Mouse (Mus musculus) adrenal gland, postnatal 25 days (tissue): ENCODE data around the gene Sigmar1. TPM values are rescaled to one million over a fixed set of nuclear protein-coding genes. Genes with fewer than 3 reads are reported as not detected.

Experiments used
- DNase-seq: peaks from one replicate; pipeline ENCODE4 v3.0.0; 2021; ENCODE audit warnings: mixed read lengths
- total RNA-seq: library from RNA; stranded (reverse); gene quantifications from 2 replicates; pipeline ENCODE4 v1.2.3, GENCODE M21; 2021

Gene Sigmar1
- total RNA-seq, 1 experiment from 2014 or later: 84.5 TPM

DNA sequence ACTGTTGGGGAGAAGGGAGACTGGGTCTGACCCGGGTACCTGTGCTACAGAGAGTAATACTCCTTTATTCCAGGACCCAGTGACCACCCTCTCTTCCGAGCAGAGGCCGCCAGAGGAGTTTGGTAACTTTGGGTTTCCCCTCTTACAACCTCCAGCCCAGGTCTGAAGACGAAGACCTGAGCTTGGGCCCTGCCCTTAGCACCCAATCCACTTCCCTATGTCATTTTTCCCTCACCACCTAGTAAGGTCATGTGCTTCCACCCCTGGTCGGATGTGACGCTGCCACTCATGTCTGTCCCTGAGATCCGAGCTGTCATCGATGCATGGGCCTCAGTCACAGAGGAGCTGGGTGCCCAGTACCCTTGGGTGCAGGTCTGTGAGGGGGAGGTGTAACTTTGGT, 483 bp upstream of the Sigmar1 start:
- DNase-seq: no peak

DNA sequence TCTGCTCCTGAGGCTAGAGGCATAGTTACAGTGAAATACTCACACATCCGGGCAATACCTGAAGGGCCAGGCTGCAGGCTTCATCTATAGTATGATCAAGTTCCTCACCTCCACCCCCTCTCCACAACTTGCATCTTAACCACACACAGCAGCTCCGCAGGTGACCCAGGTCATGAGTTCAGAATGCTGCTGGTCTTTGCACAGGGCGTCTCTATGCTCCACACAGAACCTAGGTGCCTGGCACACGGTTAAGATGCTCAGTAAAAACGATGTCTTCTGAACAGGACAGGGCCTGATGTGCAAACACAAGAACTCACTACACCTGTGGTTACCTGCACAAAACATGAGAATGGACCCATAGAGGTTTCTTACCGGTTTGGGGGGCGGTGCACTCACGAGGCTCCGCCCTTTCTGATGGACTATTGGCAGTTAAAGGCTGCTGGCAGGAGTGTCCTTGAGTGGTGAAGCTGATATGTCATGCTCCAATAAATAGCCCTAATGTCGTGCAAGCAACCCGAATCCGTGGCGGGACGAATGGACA, 1.1 kb downstream of the Sigmar1 start, which contains the start of gene Galt:
Galt (plus strand) TSS at position 432 of the 541 bp plus-strand sequence.
- no peak for DNase-seq

DNA sequence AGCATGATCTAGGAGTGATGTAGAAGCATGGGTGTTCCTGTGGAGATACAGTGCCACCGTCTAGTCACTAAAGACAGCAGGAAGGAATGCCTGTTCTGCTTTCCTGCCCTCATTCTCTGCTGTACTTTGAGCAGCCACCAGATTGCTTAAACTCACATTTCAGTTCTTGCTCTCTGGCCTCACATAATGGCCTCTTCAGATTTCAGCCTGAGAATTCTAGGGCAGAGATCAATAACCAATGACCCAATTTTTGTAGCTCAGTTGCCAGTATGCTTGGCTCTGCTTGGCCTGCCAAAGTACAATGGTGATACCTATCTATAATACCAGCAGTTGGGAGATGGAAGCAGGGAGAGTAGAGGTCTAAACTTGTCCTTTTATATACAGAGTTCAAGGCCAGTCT, 10.9 kb downstream of the Sigmar1 start:
- no peak for DNase-seq

DNA sequence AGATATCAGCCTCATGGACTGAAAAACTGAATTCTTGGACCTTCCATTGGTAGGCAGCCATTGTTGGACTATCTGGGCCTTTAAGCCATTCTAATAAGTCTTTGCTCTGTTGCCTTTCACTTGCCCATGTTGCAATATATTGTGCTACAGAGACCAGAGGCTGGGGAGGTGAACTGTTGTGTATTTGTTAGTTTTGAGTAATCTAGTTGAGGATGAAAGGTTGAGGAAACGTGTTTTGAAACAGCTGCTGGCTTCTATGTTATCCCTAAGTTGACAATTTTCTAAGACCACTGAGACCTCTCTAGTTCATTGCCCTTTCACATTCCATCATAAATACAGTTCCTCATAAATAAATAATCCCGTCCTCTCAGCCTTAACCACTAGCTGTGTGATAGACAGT, 11.8 kb downstream of the Sigmar1 start:
- DNase-seq: no peak

DNA sequence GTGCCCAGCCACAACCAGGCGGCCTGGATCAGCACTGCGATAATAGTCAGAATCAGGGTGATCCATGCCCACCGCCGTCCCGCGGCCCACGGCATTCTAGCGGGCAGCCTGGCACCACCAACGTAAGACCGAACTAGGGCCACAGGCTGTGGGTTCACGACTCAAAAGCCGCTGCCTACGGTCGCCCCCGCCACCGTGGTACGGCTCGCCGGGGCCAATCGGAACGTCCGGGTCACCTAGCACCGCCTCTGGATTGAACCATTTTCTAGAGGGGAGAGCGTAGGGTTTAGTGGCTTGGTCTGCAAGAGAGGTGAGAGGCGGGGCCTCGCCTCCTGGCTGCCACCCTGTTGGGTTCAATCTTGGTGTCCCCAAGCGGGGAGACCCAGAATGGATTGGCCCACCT, 14.8 kb downstream of the Sigmar1 start:
- peak; percentile 92 for DNase-seq

DNA sequence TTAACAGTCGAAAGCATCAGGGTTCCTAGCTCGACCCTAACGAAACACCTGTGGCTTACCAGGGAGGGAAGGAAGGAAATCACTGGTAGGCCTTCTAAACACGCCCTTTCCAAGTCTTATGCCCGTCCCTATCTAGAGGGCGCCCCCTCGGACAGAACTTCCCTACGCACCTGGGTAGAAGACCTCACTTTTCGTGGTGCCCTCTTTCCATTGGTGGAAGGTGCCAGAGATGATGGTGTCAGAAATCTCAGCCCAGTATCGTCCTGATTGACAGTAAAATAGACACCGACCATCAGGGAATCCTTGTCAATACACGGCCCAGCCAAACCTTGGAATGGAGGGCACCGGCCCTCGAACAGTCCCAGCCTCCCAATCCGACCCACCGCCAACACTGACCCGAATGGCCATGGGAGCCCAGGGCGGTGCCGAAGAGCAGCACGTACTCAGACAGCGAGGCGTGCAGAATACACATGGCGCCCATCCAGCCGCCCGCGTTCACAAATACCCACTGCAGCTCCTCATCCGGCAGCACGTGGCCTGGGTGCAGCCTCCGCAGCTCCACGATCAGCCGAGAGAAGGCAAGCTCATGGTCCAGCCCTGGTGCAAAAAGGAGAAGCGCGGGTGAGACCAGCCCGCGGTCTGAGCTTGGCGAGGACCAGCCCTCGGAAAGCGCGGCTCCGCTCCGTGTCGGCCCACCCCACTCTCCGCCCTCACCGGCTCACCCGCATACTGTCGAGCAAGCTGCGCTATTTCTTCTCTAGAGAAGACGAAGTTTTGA, 15.4 kb downstream of the Sigmar1 start:
- DNase-seq: peak; percentile 68

DNA sequence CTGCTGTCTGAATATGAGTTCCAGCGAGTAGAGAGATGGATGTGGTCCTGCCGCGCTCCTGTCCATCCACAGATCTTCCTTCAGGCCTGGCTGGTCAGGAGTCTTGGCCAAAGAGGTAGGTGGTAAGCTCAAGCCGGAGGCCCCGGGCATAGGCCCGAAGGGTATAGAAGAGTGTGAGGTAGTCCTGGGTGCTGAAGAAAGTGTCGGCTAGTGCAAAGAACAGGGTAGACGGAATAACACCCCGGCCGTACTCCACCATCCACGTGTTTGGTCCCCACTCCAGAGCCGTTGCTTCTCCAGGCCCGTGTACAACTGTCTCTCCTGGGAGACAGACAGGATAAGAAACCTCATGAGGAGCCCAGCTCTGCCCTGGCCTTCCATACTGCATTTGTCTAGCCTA, 16.7 kb downstream of the Sigmar1 start:
- no peak for DNase-seq

DNA sequence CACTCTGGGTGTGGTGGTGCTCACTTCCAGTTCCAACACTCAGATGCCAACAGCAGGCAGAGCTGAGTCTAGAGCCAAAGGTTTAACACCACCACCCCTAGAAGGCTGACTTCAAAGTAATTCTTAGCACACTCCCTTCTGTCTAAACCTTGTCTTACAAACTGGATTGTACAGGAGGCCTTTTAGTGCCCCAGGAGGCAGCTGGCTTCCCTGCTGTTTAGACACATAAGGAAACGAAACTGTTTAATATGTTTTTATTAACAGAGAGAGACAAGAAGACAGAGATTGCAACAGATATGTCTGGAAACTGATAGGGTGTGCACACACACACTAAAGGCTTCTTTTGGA, 17.7 kb downstream of the Sigmar1 start:
- no peak for DNase-seq

DNA sequence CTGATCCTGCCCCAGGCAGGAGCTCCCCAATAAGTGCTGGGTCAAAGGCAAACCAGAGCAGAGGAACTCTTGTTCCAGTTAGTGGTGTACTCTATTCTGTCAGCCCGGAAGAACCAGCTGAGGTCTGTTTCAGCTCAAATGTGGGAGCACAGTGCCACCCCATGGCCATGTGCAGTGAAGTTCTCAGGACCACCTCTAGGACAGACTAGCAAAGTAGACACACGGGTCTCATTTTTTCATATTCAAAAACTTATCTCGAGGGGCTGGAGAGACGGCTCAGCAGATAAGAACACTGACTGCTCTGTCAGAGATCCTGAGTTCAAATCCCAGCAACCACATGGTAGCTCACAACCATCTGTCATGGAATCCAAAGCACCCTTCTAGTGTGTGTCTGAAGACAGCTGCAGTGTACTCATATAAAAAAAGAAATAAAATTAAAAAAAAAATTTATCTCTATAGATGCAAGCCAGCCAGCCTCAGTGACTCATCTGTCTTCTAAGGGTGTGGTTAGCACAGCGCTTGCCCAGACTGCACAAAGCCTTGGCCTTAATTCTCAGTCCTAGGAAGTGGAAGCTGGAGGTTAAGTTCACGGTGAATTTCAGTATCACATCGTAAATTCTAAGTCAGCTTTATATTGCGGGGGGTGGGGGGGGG, 18.2 kb downstream of the Sigmar1 start:
- peak; percentile 62 for DNase-seq

DNA sequence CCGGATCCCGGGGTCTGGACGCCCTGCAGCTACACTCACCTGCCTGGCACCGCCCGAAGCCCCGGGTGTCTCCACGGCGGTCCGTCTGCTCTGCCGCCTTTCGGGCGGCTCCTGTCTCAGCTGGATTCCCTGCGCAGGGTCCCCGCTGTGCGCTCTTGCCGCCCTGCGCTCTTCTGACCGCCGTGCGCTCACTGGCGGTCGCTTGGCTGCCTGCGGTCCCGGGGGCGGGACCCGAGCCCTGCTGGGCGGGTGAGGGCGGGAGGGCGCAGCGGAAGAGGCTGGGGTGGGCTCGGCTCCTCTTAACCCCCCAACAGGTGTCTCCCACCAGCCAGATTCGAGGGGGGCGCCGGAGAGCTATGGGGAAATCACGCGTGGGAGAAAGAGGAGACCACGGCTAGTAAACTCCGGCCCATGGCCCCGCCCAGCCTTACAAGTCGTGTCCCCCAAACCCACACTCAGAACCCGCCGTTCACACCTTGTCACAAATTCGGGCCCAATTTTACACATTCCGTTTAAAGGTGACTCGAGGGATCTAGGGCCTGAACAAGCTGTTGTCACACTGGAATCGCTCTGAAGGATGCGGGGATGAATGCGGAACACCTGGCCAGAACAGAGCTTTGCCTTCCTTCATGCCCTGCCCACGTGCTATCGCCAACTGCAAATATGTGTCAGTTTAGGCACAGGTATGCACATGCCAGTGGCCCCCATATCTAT, 24.7 kb downstream of the Sigmar1 start, which contains the start of gene Arid3c:
Arid3c (minus strand) TSS at position 91 of the 714 bp plus-strand sequence.
- DNase-seq: peak; percentile 18

DNA sequence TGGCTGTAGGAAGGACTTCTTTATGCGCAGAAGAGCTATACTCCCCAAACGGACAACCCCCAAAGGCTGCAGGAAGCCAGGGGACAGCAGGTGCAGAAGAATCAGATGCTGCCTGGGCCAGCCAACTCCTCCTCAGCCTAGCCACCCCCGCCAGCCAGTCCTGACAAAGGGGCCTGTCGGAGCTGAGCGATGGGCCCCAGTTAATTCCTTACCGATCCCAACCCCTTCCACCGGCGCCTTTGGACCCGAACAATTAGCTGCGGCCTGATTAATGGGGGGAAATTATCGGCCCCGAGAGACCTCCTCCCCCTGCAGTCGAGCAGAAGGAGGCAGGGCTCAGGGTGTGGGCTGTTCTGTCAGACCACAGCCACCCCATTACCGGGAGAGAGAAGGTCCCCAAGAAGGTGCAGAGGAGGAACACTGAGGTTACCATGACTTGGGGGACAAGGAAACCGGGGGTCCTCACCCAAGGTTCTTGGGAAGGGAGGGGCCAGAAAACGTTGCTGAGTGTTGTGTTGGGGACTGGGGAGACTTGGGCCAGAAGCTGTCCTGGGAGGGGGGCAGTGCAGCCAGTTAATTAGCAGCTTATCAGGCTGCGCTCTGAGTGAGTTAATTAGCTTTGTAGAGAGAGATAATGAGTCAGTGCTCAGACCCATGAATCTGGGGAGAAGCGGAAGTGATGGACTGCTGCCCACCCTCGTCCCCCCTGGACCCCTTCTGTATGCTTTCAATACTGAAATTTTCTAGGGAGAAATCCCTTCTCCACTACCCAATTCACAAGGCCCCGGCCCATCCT, 28.9 kb downstream of the Sigmar1 start:
- DNase-seq: no peak

DNA sequence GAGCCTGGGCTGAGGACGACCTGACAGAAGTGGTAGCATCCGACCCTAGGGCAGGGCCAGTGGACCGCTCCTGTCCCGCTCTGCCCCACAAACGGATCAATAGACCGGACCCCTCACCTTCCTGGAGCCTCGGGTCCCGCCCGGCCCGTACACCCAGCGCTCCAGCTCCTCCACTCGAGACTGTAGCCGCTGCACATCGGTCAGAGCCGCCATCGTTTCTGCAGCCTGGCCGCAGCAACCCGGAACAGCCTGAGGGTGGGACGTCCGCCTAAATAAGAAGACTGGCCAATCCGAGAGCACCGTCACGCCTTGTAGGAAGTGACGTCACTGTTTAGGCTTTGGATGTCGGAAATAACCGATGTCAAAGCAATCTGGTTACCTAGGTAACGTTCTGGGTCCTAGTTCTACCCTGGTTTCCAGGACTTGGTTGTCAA, 33.0 kb downstream of the Sigmar1 start, which contains the start of gene Dctn3:
Dctn3 (minus strand) TSS at position 253 of the 434 bp plus-strand sequence.
- peak; percentile 81 for DNase-seq

DNA sequence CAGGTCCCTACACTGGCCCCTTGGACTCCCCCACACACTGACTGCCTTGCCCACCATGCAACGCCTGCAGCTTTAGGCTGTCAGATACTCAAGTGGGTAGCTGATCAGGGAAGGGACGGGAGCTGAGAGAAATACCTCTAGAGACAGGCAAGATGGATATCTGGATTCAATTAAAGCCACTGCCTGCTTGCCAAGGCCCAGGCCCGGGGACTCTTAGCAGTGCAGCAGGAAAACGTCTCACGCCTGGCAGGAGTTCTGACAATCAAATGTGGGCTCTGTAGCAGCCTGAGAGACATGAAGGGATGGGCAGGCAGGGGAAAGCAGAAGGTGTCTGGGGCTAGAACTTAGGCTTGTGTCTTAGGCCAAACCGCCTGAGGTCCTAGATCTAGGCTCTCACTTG, 39.1 kb downstream of the Sigmar1 start:
- DNase-seq: no peak

DNA sequence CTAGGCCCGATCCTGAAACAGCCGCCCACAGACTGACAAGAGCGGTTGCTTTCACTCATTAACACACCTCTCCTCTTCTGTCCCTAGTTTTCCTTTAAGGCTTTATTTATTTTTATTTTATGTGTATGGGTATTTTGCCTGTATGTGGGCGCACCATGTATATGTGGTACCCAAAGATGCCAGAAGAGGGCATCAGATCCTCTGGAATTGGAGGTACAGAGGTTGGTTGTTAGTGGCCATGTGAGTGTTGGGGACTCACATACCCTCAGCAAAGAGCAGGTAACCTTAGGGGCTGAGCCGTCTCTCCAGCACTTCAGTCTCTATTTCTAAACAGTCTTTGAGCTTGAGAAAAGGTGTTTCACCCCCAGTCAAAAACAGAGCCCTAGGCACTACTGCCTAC, 40.4 kb downstream of the Sigmar1 start:
- DNase-seq: no peak

DNA sequence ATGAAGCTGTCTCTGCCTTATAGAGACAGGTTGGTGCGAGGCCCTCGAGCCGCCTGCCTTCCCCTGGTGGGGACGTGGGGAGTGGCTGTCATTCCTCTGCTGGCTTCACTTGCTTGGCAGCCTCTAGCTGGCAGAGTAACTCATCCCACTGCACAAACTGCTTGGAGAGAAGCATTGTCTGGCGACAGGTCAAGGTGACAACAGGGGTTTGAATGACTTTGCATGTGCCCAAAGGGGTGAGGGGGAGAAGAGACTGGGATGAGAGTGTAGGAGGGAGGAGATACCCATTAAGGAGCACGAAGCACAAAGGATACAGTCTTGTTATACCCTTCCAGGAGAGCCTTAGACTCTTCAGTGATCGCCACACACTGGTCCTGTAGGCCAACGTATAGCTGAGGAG, 40.9 kb downstream of the Sigmar1 start:
- no peak for DNase-seq

DNA sequence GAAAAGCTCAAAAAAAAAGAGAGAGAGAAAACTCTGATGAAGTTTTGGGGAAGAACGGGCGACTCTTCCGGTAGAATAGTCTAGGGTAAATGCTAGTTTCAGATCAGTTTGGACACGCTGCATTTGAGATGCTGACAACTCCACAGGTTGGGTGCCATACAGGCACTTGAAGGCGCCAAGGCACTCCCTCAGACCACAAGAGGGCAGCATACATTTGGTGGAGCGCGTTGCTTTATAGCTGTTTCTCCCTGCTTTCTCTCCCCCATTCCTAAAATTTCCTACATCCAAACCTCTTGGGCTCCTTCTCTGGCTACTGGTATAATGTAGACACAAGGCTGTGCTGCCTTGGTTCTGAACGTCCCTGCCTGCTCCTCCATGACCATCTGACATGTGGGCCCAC, 41.7 kb downstream of the Sigmar1 start:
- DNase-seq: peak; percentile 51

DNA sequence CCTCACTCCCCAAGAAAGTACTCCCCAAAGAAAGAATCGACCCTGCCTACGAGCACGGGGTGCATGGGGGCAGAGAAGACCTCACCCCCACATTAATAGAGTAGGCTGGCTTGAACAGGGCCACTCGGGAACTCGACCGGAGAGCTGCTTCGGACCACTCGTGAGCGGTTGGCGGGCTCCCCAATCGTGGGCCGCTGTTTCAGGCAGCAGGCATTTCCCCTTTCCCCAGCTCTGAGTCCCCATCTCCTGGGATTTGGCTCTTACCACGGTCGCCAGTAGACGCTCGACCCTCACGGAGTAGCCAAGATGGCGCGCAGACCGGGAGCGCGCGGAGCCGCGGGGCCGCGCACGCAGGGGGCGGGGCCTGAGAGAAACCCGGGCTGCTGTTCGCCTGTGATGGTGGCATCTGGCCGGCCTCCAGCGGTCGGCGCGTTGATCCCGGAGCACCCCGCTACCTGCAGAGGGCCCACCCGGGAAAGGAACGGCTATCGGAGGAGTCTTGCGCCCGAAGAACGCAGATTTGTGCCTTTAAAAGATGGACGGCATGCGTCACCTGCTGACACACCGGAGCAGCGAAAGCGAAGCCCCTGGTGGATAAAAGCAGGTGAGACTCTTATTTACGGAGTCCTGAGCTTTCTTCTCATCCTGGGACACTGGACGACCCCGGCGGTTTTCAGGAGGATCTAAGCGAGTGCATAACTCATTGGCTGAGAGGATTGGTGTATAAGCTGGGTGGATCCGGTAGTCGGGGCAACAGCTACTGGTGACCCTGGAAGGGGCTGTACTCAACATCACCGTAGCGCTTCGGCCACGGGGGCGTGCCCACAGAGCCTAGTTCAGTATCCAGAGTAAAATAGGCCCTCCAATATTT, 42.5 kb downstream of the Sigmar1 start, which contains the start of gene Rpp25l:
Rpp25l (minus strand) TSS at position 338 of the 871 bp plus-strand sequence.
- DNase-seq: peak; percentile 87

DNA sequence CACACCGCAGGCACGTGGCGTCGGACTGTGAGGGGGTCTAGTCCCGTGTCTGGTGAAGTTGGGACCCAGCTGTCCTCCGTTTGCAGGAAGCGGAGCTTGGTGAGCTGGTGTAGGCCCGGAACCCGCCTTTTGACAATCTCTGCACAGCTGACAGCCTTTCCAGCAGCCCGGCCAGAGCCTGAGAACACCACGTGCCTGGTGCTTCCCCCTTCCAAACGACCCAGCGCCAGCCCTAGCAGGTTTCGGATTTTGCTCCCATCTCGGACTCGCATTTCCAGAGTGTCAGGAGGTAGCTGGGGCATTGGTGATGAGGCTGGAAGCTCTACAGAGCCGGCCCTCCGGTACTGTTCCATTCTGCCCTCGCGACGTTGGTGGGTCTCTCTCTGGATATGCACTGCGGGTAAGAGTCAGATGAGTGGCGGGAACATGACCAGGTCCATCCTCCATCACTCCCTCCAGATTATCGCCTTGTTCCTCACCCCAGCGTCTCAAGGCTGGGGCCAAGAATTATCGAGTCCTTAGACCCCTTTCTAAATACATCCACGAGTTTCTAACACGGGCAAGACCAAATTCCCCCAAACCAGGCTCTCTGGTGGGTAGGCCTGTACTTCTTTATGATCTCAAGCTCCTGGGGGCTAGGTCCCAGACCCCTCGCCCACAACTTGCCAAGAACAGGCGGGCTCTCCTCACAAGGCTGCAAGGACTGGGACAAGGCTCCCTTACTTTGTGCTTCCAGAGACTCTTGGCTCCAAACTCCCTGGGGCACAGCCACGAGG, 43.3 kb downstream of the Sigmar1 start:
- no peak for DNase-seq

DNA sequence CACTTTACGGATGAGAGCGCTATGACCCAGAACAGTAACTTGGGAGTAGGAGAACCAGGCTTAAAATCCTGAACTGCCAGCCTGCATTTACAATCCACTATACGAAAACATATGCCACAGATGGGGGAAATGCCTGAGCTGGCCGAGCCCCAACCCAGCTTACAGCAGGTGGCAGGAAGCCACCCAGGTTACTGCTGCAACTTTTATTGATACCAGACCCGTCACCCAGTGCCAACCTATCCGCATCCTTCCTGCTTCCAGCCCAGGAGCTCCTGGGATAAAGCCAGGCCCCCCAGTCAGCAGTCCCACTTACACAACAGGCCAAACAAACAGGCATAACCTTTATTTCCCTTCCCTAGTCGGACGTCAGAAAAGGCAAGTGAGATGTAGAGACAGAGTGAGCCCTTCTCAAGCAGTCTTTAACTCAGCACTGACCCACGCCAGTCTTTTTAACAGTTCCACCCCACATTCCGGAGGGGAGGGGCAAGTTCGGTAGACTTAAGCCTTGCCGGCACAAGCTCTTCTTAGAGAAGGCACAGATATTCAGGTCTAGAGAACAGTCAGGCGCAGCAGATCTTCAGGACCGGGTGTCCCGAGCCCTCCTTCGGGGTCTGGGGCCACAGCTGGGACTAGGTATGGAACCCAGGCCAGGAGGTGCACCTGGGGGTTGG, 44.1 kb downstream of the Sigmar1 start:
- DNase-seq: no peak
